1 mouse cellular context compared by ENCODE assay signal in genomic region chr10:81502658-81503057, GRCm38 (mm10).
TF ChIP-seq lines count a peak whose summit lies in the region.

No protein-coding gene starts in this region.

TF ChIP-seq in C2C12, 6 proteins besides CTCF, POLR2A, EP300 and RAD21:
- TF ChIP-seq MYOD1 (IDR thresholded peaks at IDR 0.05; ENCODE audit: control insufficient read depth, insufficient read length, low read depth) = no peak
- no peak for TF ChIP-seq CEBPB (IDR thresholded peaks at IDR 0.05; ENCODE audit: low read depth)
- TF ChIP-seq FOSL1 (IDR thresholded peaks at IDR 0.05; ENCODE audit: insufficient read depth, low read length, poor library complexity, severe bottlenecking) = no peak
- TF ChIP-seq MAX (IDR thresholded peaks at IDR 0.05) = no peak
- no peak for TF ChIP-seq MYOG (IDR thresholded peaks at IDR 0.05; ENCODE audit: control insufficient read depth, extremely low read depth, insufficient read length)
- no peak for TF ChIP-seq USF1 (IDR thresholded peaks at IDR 0.05; ENCODE audit: low read depth)
